Mouse (Mus musculus): Measurements from ENCODE around the gene Nemp1. TPM values are rescaled to one million over a fixed set of nuclear protein-coding genes. Genes with fewer than 3 reads are reported as not detected.

Nemp1 gene
- total RNA-seq, 4 experiments from 2014 or later: 6.3 to 10.6 (median 9.6) TPM

DNA sequence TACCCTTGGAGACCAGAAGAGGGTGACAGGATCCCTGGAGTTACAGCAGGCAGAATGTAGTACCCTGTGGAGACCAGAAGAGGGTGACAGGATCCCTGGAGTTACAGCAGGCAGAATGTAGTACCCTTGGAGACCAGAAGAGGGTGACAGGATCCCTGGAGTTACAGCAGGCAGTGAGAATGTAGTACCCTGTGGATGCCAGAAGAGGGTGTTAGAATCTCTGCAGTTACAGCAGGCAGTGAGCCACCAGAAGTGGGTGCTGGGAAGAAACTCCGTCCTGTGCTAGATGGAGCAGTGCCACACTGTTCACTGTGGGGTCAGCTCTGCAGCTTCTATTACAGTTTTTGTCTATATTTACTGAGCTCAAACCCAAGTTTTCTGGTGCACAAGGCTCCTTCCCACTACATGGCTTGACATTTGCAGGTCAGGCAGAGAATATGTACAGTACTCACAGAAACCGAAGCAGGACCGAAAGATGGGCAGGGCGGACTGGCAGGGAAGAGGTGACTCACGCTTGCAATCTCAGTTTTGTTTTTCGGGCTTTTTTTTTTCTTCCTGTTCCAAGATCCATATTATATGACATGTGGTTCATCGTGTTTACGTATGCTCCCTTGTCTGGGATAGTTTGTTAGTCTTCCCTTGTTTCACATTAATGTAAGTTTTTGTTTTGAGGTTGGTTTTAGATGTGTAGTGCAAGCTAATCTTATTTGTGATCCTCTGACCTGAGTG is 8.3 kb downstream of the Nemp1 start:
- DNase-seq: peak; percentile 89

DNA sequence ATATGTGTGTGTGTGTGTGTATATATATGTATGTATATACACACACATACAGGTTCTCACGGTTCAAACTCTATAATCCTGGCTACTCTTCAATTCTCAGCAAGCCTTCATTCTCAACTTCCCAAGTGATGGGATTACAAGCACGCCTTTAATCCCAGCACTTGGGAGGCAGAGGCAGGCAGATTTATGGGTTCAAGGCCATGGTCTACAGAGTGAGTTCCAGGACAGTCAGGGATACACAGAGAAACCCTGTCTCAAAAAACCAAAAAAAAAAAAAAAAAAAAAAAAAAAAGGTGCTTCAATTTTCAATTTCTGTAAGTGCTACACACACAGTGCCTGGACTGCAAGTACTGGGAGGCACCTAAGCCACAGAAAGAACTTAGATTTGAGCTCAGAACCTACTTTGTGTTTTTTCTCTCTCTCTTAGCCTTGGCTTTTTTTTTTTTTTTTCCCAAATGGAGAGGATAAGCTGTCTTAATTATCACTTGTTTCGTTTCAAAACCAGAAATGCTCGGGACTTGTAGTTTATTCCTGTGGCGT is 9.2 kb downstream of the Nemp1 start:
- DNase-seq: no peak

DNA sequence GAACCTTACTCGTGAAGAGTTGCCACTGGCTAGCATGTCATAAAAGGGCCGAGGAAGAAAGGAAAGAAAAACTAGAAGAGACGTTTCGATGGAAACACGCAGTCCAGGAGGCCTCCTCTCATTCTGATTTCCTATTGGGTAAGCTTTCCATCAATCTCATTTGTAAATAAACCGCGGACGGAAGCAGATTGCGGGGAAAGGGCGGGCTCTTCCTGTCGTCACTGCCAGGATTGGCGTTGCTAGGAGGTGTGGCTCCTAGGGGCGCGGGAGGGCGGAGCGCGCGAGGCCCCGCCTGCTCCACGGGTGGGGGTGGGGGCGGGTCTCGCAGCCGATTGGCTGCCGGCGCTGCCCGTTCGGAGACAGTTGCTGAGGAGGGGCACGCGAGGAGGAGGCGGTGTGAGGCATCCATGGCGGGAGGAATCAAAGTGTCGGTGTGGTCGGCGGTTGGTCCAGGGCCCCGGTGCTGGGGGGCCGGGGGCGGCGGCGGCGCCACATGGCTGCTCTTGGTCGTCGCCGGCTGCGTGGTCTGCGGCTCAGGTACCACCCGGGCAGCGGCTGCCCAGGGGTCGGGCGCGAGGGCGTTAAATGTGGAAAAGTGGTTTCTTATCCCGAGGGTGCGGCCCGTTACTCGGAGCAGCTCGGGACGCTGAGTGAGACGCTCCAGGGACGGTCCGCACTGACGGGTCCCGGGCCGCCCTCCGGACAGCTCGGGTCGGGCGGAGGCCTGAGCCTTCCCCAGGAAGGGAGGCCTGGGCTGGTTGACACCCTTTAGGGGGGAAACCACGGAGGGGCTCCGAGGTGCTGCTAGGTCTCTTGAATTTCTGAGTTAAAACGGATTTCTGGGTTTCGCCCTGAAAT is 10.2 kb downstream of the Nemp1 start:
- peak; percentile 92 for DNase-seq

DNA sequence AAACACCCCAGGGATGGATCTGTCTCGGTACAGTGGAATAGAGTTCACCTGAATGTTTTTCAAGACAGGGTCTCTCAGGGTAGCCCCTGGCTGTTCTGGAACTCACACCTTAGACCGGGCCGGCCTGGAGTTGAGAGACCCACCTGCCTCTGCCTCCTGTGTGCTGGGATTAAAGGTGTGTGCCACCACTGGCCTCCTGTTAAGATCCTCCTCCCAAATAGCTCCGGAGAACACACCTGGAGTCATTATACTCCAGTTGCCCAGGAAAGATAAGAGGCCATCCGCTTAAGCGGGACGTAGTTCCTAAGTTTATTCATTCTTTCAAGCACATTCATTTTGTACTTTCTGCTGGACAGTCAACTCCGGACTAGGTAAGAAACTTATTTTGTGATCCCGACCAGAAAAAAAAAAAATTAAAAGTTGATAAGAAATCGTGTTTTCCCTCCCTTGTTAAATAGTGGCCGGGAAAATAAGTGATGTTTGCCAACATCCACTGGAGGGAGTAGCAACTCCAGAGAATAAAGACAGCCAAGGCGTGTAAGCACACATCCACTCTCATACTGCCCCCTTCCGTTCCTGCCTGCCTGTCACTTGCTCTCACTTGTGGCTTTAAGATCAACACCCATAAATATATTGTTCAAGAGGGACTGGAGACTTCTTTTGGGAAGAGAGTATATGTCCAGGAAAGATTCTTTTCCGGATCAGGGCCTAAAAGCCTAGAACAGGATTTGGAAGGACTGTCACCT is 11.1 kb downstream of the Nemp1 start:
- no peak for DNase-seq

DNA sequence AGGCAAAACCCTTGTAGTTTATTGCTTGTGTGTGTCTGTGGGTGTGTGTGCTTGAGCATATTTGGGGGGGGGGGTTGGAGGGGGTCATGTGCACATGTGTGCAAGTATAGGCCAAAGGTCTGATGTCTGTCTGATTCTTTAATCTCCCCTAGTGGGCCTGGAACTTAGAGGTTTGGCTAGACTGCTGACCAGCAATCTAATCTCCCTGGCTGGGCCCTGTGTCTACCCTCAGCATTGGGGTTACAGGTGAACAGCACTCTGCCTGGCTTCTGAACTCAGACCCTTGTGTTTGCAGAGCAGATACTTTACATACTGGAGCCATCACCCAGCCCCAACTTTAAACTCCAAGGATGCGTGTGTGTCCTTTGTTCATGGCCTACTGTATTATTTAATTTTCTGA is 12.5 kb downstream of the Nemp1 start:
- DNase-seq: no peak

DNA sequence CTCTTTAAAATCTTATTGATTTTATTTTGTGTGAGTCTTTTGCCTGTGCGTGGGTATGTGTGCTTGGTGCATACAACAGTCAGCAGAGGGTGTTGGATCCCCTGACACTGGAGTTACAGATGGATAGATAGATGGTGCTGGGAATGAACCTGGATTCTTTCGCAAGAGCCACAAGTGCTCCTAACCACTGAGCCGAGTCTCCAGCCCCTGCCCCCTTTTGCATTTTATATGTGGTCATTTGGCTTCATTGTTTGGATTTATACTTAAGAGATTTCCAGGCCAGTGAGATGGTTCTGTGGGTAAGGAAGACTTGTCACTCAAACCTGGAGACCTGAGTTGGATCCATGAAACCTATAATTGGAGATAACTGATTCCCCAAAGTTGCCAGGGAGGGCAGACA is 13.2 kb downstream of the Nemp1 start:
- no peak for DNase-seq

DNA sequence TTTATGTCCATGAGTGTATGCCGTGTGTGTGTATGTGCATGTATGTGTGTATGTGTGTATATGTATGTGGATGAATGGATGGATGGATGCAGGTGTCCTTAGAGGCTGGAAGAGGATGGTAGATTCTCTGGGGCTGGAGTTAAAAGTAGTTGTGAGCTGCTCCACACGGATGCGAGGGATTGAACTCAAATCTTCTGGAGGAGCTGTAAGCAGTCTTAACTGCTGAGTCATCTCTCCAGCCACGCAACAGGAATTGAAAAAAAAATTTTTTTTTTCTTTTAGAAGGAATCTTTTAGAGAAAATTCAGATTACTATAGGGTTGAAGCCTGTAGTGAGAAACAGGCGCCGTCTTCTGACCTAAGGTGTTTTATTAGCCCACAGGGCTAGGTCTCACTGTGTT is 16.2 kb downstream of the Nemp1 start:
- DNase-seq: no peak

DNA sequence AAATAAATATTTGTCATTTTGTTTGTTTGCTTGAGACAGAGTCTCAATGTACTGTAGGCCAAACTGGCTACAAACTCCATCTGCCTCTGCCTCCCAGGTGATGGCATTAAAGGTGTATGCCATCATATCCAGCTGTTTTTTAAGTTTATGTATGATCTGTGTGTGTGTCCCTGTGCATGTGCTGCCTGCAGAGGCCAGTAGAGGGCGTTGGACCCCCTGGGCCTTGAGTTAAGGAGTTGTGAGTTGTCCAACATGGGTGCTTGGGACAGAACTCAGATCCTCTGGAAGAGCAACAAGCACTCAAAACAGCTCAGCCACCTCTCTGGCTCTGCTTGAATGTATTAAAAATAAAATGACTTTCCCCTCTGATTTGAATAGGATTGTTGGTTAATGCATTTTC is 24.4 kb downstream of the Nemp1 start:
- DNase-seq: no peak

DNA sequence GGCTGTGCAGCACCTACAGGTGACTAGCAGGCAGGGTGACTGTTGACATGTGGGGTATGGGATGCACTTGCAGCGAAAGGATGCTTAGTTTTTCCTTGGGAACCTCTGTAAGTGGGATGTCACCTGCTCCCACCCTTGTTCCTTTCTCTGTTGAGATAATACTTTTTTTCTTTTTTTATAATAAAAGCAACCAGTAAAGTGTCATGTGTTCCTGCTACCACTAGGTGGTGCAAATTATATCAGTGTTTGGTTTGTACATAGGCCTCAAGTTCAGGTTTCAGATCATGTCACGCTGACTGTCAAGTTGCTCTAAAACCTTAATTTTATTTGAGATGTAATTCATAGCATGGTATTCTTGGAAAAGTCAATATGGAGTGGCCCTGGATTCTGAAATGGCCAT is 27.9 kb downstream of the Nemp1 start:
- no peak for DNase-seq

DNA sequence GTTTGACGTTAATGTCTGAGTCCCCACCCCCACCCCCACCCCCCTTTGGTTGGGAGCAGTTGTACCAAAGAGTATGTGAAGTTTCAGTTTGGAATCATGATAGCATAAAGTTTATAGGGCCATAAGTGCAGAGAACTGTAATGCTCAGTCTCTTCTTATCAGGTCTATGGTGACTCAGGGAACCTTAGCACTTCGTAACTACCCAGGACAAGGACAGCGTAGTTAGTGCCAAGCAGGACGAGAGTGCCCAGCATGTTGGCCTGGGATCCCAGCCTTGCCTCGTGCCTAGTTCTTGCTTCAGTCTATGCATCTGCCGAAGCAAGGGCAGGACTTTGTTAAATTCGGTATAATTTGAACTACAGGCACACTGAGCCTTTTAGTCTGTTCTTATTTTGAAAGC is 29.1 kb downstream of the Nemp1 start:
- peak; percentile 66 for DNase-seq

DNA sequence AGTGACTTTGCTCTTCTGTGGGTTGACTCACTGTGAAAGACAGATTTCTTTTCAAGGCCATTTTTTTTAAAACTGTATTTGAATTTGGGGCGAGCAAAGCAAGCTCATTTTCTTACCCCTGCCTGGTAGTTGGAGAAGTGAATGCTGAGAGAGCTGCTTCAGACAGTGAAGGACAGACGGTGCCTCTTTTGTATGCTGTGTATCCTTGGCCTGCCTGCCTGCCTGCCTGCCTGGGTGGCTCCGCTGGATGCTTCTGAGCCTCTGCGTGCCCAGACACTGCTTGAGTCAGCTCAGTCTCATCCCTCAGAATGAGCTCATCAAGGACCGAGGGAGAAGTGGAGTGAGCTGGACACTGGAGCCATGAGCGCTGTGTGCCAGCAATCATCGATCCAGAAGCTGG is 32.3 kb downstream of the Nemp1 start:
- peak; percentile 82 for DNase-seq

DNA sequence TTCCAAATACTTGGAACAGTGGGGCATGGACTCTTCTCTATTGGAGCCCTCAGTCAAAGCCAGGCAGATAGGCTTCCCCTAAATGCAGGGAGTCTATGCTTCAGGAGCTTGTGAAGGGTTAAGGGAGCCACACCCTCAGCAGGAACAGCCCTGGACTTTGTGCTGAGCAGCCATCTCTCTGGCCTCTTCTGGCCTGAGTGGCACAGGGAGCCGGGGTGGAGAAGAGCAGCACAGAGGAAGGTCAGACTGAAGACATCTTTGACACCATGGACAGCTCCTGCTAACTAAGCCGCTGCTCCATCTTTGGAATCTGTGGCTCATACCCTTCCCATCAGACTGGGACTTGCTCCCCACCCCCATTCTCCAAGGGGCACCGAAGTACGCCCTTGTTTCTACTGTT is 36.6 kb downstream of the Nemp1 start:
- DNase-seq: no peak

DNA sequence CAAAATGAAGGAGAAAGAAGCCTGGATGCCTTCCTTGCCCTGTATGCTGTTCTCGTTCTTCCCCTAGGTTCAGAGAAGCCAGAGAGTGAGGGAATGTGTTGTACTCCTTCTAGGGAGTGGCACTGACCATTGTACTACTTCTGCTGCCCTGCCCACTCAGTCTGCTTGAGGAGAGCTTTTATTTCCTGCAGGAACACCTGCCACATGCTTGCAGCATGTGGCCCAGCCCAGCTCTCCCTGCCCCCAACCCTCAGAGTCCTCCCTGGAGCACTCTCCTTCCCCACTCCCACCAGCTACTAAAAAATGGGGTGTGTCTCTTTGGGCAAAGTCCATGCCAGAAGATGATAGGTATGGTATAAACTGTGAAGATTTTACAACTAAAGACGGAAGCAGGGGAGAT is 37.6 kb downstream of the Nemp1 start:
- DNase-seq: no peak

DNA sequence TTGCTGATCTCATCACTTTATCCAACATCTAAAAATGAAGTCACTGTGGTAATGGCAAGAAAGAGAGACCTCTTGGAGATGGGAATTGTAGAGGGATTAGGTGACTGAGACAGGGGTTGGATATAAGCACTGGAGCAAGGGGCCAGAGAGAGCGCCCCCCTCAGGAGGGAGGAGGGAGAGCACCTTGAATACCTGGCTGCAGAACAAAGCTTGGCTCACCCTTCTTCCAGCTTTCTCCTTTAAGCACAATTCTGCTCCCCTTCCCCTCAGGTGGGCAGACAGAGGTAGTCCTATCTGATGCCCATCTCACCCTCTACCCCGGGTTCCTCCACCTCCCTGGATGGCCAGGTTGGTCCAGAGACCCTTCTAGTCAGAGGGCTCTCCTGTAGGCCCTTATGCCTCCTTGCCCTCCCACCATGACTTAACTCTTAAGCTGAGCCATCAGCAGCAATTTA is 38.1 kb downstream of the Nemp1 start, which contains the start of gene Myo1a:
Gene Myo1a (plus strand): TSS at position 405 of the 455 bp plus-strand sequence.
- DNase-seq: no peak

DNA sequence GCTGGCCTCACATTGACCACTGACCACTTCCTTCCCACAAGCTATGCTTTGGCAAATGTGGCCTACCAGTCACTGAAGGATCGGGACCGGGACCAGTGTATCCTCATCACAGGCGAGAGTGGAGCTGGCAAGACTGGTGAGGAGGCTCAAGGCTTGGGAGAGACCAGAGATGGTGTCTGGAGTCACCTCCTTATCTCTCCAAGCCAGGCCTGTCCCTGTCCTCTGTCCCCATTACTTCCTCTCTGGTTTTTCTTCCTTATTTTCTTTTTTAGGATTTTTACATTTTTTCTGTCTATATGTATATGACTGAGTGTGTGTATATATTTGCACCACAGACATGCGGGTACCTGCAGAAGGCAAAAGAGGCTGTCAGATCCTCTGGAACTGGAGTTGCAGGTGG is 39.1 kb downstream of the Nemp1 start:
- no peak for DNase-seq

DNA sequence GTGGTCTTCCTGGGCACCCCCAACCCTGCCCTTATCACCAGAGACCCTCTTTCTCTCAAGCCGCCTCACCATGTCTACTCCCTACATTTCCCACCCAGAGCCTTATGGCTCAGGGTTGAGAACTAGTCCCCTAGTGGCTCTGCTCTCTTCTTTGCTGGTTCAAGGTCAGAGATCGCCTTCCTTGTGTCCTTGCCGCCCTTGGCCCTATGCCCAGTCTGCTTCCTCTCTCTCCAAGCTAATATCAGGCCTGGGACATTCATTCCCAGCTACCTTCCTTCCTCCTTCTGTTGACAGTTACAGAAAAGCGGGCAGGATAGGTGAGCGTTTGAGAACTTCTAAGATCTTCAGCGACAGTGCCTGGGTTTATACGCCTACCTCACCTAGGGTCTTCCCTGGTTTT is 41.0 kb downstream of the Nemp1 start:
- DNase-seq: peak; percentile 69

DNA sequence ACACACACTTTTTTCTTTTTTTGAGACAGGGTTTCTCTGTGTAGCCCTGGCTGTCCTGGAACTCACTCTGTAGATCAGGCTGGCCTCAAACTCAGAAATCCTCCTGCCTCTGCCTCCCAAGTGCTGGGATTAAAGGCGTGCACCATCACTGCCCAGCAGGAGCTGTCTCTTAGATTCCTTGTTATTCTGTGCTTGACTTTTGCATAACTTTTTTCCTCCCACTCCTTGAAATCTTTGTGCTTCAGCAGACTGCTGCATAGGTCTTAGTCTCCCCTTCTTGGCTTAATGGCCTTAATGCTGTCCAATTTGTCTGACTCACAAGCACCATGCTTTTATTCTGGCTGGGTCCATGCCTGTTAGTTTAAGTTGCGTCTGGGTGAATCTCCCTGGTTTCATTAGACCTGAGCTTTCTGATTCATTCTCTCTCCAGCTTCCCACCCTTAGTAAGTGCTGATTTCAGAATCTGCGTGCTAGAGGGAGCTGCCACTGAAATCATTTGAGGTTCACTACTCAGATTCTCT is 42.2 kb downstream of the Nemp1 start:
- DNase-seq: no peak

DNA sequence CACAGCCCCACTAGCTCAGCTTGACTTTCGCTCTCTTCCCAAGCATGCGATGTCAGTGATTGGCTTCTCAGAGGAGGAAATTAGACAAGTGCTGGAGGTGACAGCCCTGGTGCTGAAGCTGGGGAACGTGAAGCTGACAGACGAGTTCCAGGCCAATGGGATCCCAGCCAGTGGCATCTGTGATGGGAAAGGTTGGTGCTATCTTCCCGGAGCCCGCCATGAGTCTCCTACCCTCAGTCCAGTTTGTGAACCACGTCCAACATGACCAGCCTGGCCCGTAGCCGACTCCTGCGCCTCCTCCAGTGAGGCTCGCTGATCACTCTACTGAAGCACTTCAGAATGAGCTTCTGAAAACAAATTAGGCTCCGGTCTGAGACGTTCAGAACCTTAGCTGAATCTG is 43.6 kb downstream of the Nemp1 start:
- no peak for DNase-seq

DNA sequence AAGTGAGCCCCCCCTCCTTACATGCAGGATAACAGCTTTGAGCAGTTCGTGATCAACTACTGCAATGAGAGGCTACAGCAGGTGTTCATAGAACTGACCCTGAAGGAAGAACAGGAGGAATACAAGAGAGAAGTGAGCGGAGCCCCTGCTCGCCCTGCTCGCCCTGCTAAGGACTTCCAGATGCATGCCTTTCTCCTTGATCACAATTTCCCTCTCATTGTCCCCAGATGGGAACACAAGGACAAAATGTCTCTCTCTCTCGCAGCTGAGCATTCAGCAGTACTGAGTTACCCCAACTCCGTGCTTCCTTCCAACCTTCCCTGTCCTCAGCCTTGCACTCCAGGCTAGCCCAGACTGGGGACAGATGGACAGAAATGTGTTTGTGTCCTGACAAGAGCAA is 46.0 kb downstream of the Nemp1 start:
- no peak for DNase-seq

DNA sequence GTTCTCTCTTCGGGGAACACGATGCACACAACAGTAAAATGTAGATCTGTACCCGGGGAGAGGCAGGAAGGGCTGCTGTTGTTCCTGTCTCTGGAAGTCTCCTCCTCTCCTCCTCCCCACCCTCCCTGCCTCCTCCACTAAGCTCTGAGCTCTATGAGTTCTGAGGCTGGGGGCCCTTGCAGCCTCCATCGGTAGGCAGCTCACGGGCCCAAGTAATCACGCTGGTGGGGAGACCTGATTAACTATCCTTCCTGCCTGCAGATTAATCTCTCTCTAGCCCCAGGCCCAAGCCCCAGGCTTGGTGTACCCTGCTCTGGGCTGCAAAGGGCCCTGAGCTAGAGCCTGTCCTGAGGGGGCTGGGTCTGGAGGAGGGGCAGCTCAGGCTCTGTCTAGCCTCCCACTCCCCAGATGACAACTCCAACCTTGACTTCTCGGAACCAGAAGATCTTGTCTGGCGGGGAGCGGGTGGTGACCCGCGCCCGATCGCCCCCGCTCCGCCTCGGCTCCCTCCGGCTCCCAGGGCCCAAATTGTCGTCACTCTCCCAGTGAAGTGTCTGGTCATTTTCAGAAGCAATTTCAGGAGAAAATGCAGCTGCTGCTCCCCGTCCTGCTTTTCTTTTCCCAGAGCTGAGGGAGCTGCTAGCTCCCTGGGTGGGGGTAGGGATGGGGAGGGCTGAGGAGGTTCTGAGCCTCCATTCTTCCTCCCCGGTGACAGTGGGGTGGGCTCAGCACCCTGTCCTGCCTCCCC is 55.1 kb downstream of the Nemp1 start:
- no peak for DNase-seq

DNA sequence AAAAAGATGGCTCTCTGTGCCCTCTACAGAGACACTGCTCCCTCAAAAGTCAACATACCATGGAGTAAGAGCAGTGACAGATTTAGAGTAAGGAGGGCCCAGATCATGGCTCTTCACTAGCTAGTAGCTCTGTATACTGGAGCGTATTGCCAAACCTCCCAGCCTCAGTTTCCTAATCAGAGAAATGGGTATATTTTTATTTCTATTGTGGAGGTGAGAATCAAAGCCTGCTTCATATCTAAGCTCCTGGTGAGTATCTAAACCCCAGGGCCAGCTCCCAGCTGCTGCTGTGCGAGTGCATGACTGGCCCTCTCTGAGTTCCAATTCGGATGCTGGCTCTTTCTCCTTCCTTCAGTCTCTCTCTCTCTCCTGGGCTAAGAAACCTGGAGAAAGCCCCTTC is 57.5 kb downstream of the Nemp1 start, which contains the start of gene Tac2:
Gene Tac2 (plus strand): TSS at position 301 of the 400 bp plus-strand sequence.
- DNase-seq: no peak

DNA sequence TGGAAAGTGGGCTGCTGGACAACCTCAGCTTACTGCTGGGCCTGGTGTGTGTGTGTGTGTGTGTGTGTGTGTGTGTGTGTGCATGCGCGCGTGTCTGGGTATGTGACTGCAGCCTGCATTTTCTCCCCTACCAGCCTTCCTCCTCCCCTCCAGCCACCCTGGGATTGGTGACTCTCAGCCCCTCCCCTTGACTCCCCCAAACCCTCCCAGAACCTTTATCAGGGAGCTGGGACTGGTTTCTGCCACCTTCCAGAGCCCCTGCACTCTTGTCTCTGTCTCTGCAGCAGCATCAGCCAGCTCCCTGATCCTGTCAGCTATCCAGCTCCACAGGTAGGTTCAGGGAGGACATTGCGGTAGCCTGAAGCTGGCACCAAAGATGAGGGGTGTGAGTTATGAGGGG is 58.4 kb downstream of the Nemp1 start:
- DNase-seq: no peak
